Mouse (Mus musculus): ENCODE measurements around the gene Epn1. TPM values are rescaled to one million over a fixed set of nuclear protein-coding genes. Genes with fewer than 3 reads are reported as not detected.
A peak's percentile ranks its signal among the peaks of the same experiment; 100 is the strongest.

The Epn1 gene
- total and polyA plus RNA-seq, 3 experiments: 75.5 to 147 TPM; not detected in 1

GRCm38 (mm10) chr7:5058631-5059030 lies 21.4 kb upstream of the Epn1 start:
- peaks cover 19% of the 10 kb centered on the region for H3K79me2 ChIP-seq (ENCODE audit: control insufficient read depth, insufficient read depth, low read length, poor library complexity)
- H3K9me3 ChIP-seq (replicated peaks; ENCODE audit: insufficient read depth, low read length): no peaks in the 10 kb centered on the region
- no peak for DNase-seq (ENCODE audit: low read depth, low spot score)
- H3K4me1 ChIP-seq (ENCODE audit: control insufficient read depth in 1 of 2, insufficient read depth in 2 of 2, low read length in 2 of 2): peaks cover 2 to 5% of the 10 kb centered on the region in 2 experiments; a peak in 2 of 4 replicates
- peaks cover 2 to 4% of the 10 kb centered on the region in 2 experiments; a peak in 3 of 4 replicates for H3K36me3 ChIP-seq (ENCODE audit: control insufficient read depth in 1 of 2, insufficient read depth in 2 of 2, low read length in 2 of 2)
- no peak overlapping the region for H3K9ac ChIP-seq (ENCODE audit: control insufficient read depth, low read depth, low read length, poor library complexity, severe bottlenecking)
- no peak overlapping the region for H3K27ac ChIP-seq (ENCODE audit: control insufficient read depth, low read depth, low read length)
- H3K4me3 ChIP-seq (ENCODE audit: control insufficient read depth in 1 of 2, insufficient read depth in 1 of 2, low read depth in 2 of 2, low read length in 2 of 2): no peak overlapping the region
- TF ChIP-seq UBTF (IDR thresholded peaks at IDR 0.05; ENCODE audit: borderline replicate concordance, insufficient read depth, low read depth, low read length) (no peak), ELF1 (IDR thresholded peaks at IDR 0.05; ENCODE audit: low read depth, low read length) (no peak), ETS1 (IDR thresholded peaks at IDR 0.05; ENCODE audit: low read depth, low read length) (no peak), MEF2A (IDR thresholded peaks at IDR 0.05; ENCODE audit: extremely low read depth, insufficient replicate concordance, low read depth, low read length, poor library complexity, severe bottlenecking) (no peak), MYC (IDR thresholded peaks at IDR 0.05; ENCODE audit: low read depth, low read length) (no peak), CHD2 (IDR thresholded peaks at IDR 0.05; ENCODE audit: low read length) (no peak), TAL1 (IDR thresholded peaks at IDR 0.05; ENCODE audit: low read length) (no peak), CTCF (IDR thresholded peaks at IDR 0.05 in 2 of 3, conservative IDR thresholded peaks at IDR 0.05 in 1 of 3; ENCODE audit: control insufficient read depth in 1 of 3, insufficient read depth in 1 of 3, low read depth in 2 of 3, low read length in 3 of 3, poor library complexity in 1 of 3, severe bottlenecking in 1 of 3) (no peak), SMC3 (IDR thresholded peaks at IDR 0.05; ENCODE audit: low read depth, low read length) (no peak), MAX (IDR thresholded peaks at IDR 0.05; ENCODE audit: low read length) (no peak), GATA1 (IDR thresholded peaks at IDR 0.05; ENCODE audit: low read depth, low read length) (no peak), MAZ (IDR thresholded peaks at IDR 0.05; ENCODE audit: low read depth, low read length) (no peak), GABPA (IDR thresholded peaks at IDR 0.05; ENCODE audit: low read depth, low read length) (no peak), POLR2AphosphoS5 (IDR thresholded peaks at IDR 0.05; ENCODE audit: borderline replicate concordance, low read depth, low read length) (no peak), RAD21 (IDR thresholded peaks at IDR 0.05; ENCODE audit: low read depth, low read length) (no peak), KAT2A (conservative IDR thresholded peaks at IDR 0.05; ENCODE audit: low read depth, low read length) (no peak), ZMIZ1 (IDR thresholded peaks at IDR 0.05; ENCODE audit: low read depth, low read length) (no peak), EP300 (IDR thresholded peaks at IDR 0.05; ENCODE audit: low read depth in 1 of 2, low read length in 2 of 2) (no peak), MAFK (IDR thresholded peaks at IDR 0.05; ENCODE audit: borderline replicate concordance, low read depth, low read length) (no peak), ZNF384 (IDR thresholded peaks at IDR 0.05; ENCODE audit: low read depth, low read length) (no peak)
- H3K27me3 ChIP-seq (ENCODE audit: control insufficient read depth in 1 of 2, insufficient read depth in 2 of 2, low read length in 2 of 2): no peaks in the 10 kb centered on the region

DNA sequence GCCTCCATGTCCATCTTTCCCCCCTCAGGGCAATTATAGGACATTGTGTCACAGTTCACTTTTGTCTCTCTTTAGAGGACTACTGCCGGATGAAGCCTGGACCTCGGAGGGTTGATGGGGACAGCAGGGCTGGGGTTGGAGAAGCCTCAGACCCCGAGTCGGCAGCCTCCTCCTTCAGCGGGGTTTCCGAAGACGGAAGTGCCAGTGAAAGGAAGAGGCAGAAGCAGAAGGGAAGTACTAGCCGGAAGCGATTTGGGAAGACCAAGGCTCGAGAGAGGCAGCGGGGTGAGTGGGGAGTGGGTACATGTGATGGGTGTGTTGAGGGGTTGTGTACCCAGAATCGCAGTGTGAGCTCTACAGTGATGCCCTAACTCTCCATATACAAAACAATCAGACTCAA lies 20.6 kb upstream of the Epn1 start:
- no peaks in the 10 kb centered on the region for H3K9me3 ChIP-seq (replicated peaks; ENCODE audit: insufficient read depth, low read length)
- no peak for DNase-seq (ENCODE audit: low read depth, low spot score)
- TF ChIP-seq RAD21 (IDR thresholded peaks at IDR 0.05; ENCODE audit: low read depth, low read length): no peak
- TF ChIP-seq TCF12 (IDR thresholded peaks at IDR 0.05; ENCODE audit: low read depth, low read length): no peak
- TF ChIP-seq SMC3 (IDR thresholded peaks at IDR 0.05; ENCODE audit: low read depth, low read length): no peak
- TF ChIP-seq UBTF (IDR thresholded peaks at IDR 0.05; ENCODE audit: borderline replicate concordance, insufficient read depth, low read depth, low read length): no peak
- no peak for TF ChIP-seq ZKSCAN1 (IDR thresholded peaks at IDR 0.05; ENCODE audit: low read depth, low read length)
- TF ChIP-seq MYB (IDR thresholded peaks at IDR 0.05; ENCODE audit: low read depth, low read length): no peak
- no peak for TF ChIP-seq EP300 (IDR thresholded peaks at IDR 0.05; ENCODE audit: low read depth in 1 of 2, low read length in 2 of 2)
- no peak for TF ChIP-seq MAZ (IDR thresholded peaks at IDR 0.05; ENCODE audit: low read depth, low read length)
- TF ChIP-seq MAFK (IDR thresholded peaks at IDR 0.05; ENCODE audit: borderline replicate concordance, low read depth, low read length): no peak
- TF ChIP-seq MXI1 (IDR thresholded peaks at IDR 0.05; ENCODE audit: low read depth, low read length): no peak
- no peak for TF ChIP-seq ZNF384 (IDR thresholded peaks at IDR 0.05; ENCODE audit: low read depth, low read length)
- TF ChIP-seq NRF1 (IDR thresholded peaks at IDR 0.05; ENCODE audit: insufficient read depth, low read depth, low read length, poor library complexity, severe bottlenecking): no peak
- no peak for TF ChIP-seq ETS1 (IDR thresholded peaks at IDR 0.05; ENCODE audit: low read depth, low read length)
- TF ChIP-seq POLR2A (IDR thresholded peaks at IDR 0.05; ENCODE audit: control insufficient read depth in 1 of 2, insufficient read depth in 1 of 2, low read depth in 1 of 2, low read length in 2 of 2, poor library complexity in 1 of 2): no peak
- no peak for TF ChIP-seq BHLHE40 (IDR thresholded peaks at IDR 0.05; ENCODE audit: borderline replicate concordance, low read depth, low read length)
- no peak for TF ChIP-seq MEF2A (IDR thresholded peaks at IDR 0.05; ENCODE audit: extremely low read depth, insufficient replicate concordance, low read depth, low read length, poor library complexity, severe bottlenecking)
- no peak for TF ChIP-seq ZC3H11A (IDR thresholded peaks at IDR 0.05; ENCODE audit: low read depth, low read length)
- no peak for TF ChIP-seq USF1 (IDR thresholded peaks at IDR 0.05; ENCODE audit: low read depth, low read length)
- TF ChIP-seq TBP (IDR thresholded peaks at IDR 0.05; ENCODE audit: low read depth, low read length): no peak
- TF ChIP-seq TAL1 (IDR thresholded peaks at IDR 0.05; ENCODE audit: low read length): no peak
- H3K4me1 ChIP-seq (ENCODE audit: control insufficient read depth in 1 of 2, insufficient read depth in 2 of 2, low read length in 2 of 2): peaks cover 2 to 9% of the 10 kb centered on the region in 2 experiments; a peak in 2 of 4 replicates
- H3K79me2 ChIP-seq (ENCODE audit: control insufficient read depth, insufficient read depth, low read length, poor library complexity): peaks cover 27% of the 10 kb centered on the region
- no peaks in the 10 kb centered on the region for H3K27me3 ChIP-seq (ENCODE audit: control insufficient read depth in 1 of 2, insufficient read depth in 2 of 2, low read length in 2 of 2)
- no peak overlapping the region for H3K4me3 ChIP-seq (ENCODE audit: control insufficient read depth in 1 of 2, insufficient read depth in 1 of 2, low read depth in 2 of 2, low read length in 2 of 2)
- H3K9ac ChIP-seq (ENCODE audit: control insufficient read depth, low read depth, low read length, poor library complexity, severe bottlenecking): peak overlapping the region; percentile 90; the same call in 1 of the 2 replicates
- peaks cover 4 to 9% of the 10 kb centered on the region in 2 experiments; a peak in 3 of 4 replicates for H3K36me3 ChIP-seq (ENCODE audit: control insufficient read depth in 1 of 2, insufficient read depth in 2 of 2, low read length in 2 of 2)
- no peak overlapping the region for H3K27ac ChIP-seq (ENCODE audit: control insufficient read depth, low read depth, low read length)

All from MEL (cell line).